Mouse (Mus musculus): ENCODE results near the gene Metap1d. TPM values are rescaled to one million over a fixed set of nuclear protein-coding genes. Genes with fewer than 3 reads are reported as not detected.

Gene Metap1d
- total RNA-seq, 2 experiments from 2014 or later: 1.3 to 8.4 TPM

- ATAC-seq (replicated peaks; ENCODE audit: low FRiP score, poor library complexity, severe bottlenecking): no peak
Measured at GRCm38 (mm10) chr2:71473830-71474229, 20.8 kb downstream of the Metap1d start.

GRCm38 (mm10) chr2:71474345-71474744 lies 21.3 kb downstream of the Metap1d start:
- ATAC-seq (replicated peaks; ENCODE audit: low FRiP score, poor library complexity, severe bottlenecking): no peak

- ATAC-seq (replicated peaks; ENCODE audit: low FRiP score, poor library complexity, severe bottlenecking): no peak
Measured at GRCm38 (mm10) chr2:71475311-71475710, 22.2 kb downstream of the Metap1d start.

GRCm38 (mm10) chr2:71475760-71476159 lies 22.7 kb downstream of the Metap1d start:
- no peak for ATAC-seq (replicated peaks; ENCODE audit: low FRiP score, poor library complexity, severe bottlenecking)

- ATAC-seq (replicated peaks; ENCODE audit: low FRiP score, poor library complexity, severe bottlenecking): no peak
Measured at GRCm38 (mm10) chr2:71477787-71478186, 24.7 kb downstream of the Metap1d start.

- ATAC-seq (replicated peaks; ENCODE audit: low FRiP score, poor library complexity, severe bottlenecking): no peak
Measured at GRCm38 (mm10) chr2:71479917-71480316, 26.8 kb downstream of the Metap1d start.

GRCm38 (mm10) chr2:71481825-71482224 lies 28.7 kb downstream of the Metap1d start:
- ATAC-seq (replicated peaks; ENCODE audit: low FRiP score, poor library complexity, severe bottlenecking): no peak

GRCm38 (mm10) chr2:71483046-71483716 lies 30.1 kb downstream of the Metap1d start:
- ATAC-seq (replicated peaks; ENCODE audit: low FRiP score, poor library complexity, severe bottlenecking): no peak

GRCm38 (mm10) chr2:71483717-71484066 lies 30.6 kb downstream of the Metap1d start:
- ATAC-seq (replicated peaks; ENCODE audit: low FRiP score, poor library complexity, severe bottlenecking): no peak

- ATAC-seq (replicated peaks; ENCODE audit: low FRiP score, poor library complexity, severe bottlenecking): no peak
Measured at GRCm38 (mm10) chr2:71491295-71491694, 38.2 kb downstream of the Metap1d start.

- no peak for ATAC-seq (replicated peaks; ENCODE audit: low FRiP score, poor library complexity, severe bottlenecking)
Measured at GRCm38 (mm10) chr2:71493161-71493683, 40.1 kb downstream of the Metap1d start.

GRCm38 (mm10) chr2:71494503-71494902 lies 41.4 kb downstream of the Metap1d start:
- no peak for ATAC-seq (replicated peaks; ENCODE audit: low FRiP score, poor library complexity, severe bottlenecking)

GRCm38 (mm10) chr2:71494971-71495370 lies 41.9 kb downstream of the Metap1d start:
- ATAC-seq (replicated peaks; ENCODE audit: low FRiP score, poor library complexity, severe bottlenecking): no peak

GRCm38 (mm10) chr2:71497175-71497574 lies 44.1 kb downstream of the Metap1d start:
- ATAC-seq (replicated peaks; ENCODE audit: low FRiP score, poor library complexity, severe bottlenecking): no peak

GRCm38 (mm10) chr2:71499276-71500230 lies 46.5 kb downstream of the Metap1d start:
- ATAC-seq (replicated peaks; ENCODE audit: low FRiP score, poor library complexity, severe bottlenecking): no peak

- no peak for ATAC-seq (replicated peaks; ENCODE audit: low FRiP score, poor library complexity, severe bottlenecking)
Measured at GRCm38 (mm10) chr2:71504852-71505251, 51.8 kb downstream of the Metap1d start.

GRCm38 (mm10) chr2:71511209-71511608 lies 58.1 kb downstream of the Metap1d start:
- ATAC-seq (replicated peaks; ENCODE audit: low FRiP score, poor library complexity, severe bottlenecking): no peak

GRCm38 (mm10) chr2:71512326-71512725 lies 59.2 kb downstream of the Metap1d start:
- ATAC-seq (replicated peaks; ENCODE audit: low FRiP score, poor library complexity, severe bottlenecking): no peak

- ATAC-seq (replicated peaks; ENCODE audit: low FRiP score, poor library complexity, severe bottlenecking): no peak
Measured at GRCm38 (mm10) chr2:71516995-71517394, 63.9 kb downstream of the Metap1d start.

GRCm38 (mm10) chr2:71517466-71518099 lies 64.5 kb downstream of the Metap1d start:
- no peak for ATAC-seq (replicated peaks; ENCODE audit: low FRiP score, poor library complexity, severe bottlenecking)
